Comparison of ENCODE assay signal across 8 mouse cellular contexts in genomic region chr13:64152671-64153082, GRCm38 (mm10). TPM values are rescaled to one million over a fixed set of nuclear protein-coding genes. Genes with fewer than 3 reads are reported as not detected.
DNase-seq lines count a peak whose midpoint lies in the region; ATAC-seq and TF ChIP-seq lines count a peak whose summit lies in the region.

No protein-coding gene starts in this region.

- ATAC-seq in G1E (ENCODE audit: extremely low read depth, insufficient number of reproducible peaks, low FRiP score, poor library complexity, severe bottlenecking) = no peak
- peak; percentile 50 for ATAC-seq in forebrain, embryonic 12.5 days (ENCODE audit: low FRiP score)
- peak; percentile 74 for ATAC-seq in midbrain, postnatal 0 days (ENCODE audit: low FRiP score)

- no peaks in the 10 kb centered on the region for H3K36me3 ChIP-seq in kidney, adult 2 months (ENCODE audit: control insufficient read depth, insufficient read depth, low read length)
- peaks cover 17% of the 10 kb centered on the region for H3K36me3 ChIP-seq in G1E (replicated peaks)
- H3K36me3 ChIP-seq in forebrain, embryonic 12.5 days (replicated peaks) = no peaks in the 10 kb centered on the region
- H3K36me3 ChIP-seq in midbrain, postnatal 0 days (ENCODE audit: insufficient read depth, low read length) = no peaks in the 10 kb centered on the region

- TF ChIP-seq CTCF in kidney, adult 2 months (conservative IDR thresholded peaks at IDR 0.05; ENCODE audit: insufficient read depth, insufficient read length, low read depth, low read length) = no peak
- no peak for TF ChIP-seq CTCF in G1E (IDR thresholded peaks at IDR 0.05; ENCODE audit: low read depth, low read length)
- TF ChIP-seq CTCF in midbrain, postnatal 0 days (IDR thresholded peaks at IDR 0.05) = peak; percentile 27; the same call in 1 of the 2 replicates

- under 1% methylated on average over 61 of the region's 61 CpGs for WGBS in kidney, adult 2 months
- under 1% methylated on average over 61 of the region's 61 CpGs for WGBS in forebrain, embryonic 12.5 days
- WGBS in midbrain, postnatal 0 days = under 1% methylated on average over 56 of the region's 61 CpGs

- H3K4me1 ChIP-seq in kidney, adult 2 months (ENCODE audit: control insufficient read depth, insufficient read depth, low read length) = peaks cover 7% of the 10 kb centered on the region; the same call in 1 of the 2 replicates
- H3K4me1 ChIP-seq in G1E (ENCODE audit: insufficient read depth, low read depth, low read length) = peaks cover 37% of the 10 kb centered on the region
- H3K4me1 ChIP-seq in forebrain, embryonic 12.5 days = peaks cover 25% of the 10 kb centered on the region
- no peaks in the 10 kb centered on the region for H3K4me1 ChIP-seq in midbrain, postnatal 0 days (ENCODE audit: insufficient read depth, low read length)

- H3K27ac ChIP-seq in kidney, adult 2 months (ENCODE audit: insufficient read depth, low read depth, low read length) = peak overlapping the region; percentile 6; the same call in 1 of the 2 replicates
- peak overlapping the region; percentile 94 for H3K27ac ChIP-seq in forebrain, embryonic 12.5 days
- H3K27ac ChIP-seq in midbrain, postnatal 0 days (ENCODE audit: low read depth, low read length) = peak overlapping the region; percentile 32; the same call in 1 of the 2 replicates

- TF ChIP-seq POLR2A in kidney, adult 2 months (IDR thresholded peaks at IDR 0.05; ENCODE audit: low read depth, low read length) = no peak

- no peaks in the 10 kb centered on the region for H3K27me3 ChIP-seq in kidney, adult 2 months (replicated peaks; ENCODE audit: control insufficient read depth, insufficient read depth, low read length)
- H3K27me3 ChIP-seq in G1E (ENCODE audit: insufficient read depth, low read length) = no peaks in the 10 kb centered on the region
- no peaks in the 10 kb centered on the region for H3K27me3 ChIP-seq in forebrain, embryonic 12.5 days
- H3K27me3 ChIP-seq in midbrain, postnatal 0 days (ENCODE audit: insufficient read depth, low read length) = no peaks in the 10 kb centered on the region

- no peak for DNase-seq in kidney, adult 2 months
- no peak for DNase-seq in kidney, adult 18-20 months
- peak; percentile 8 for DNase-seq in G1E (ENCODE audit: low spot score)
- DNase-seq in left cerebral cortex, postnatal 36 days (ENCODE audit: low spot score in 2 of 2) = peak; percentile 67 to 74
- DNase-seq in midbrain, postnatal 0 days (ENCODE audit: low spot score) = peak; percentile 36
- DNase-seq in cerebellum, adult 8-10 months = no peak
- no peak for DNase-seq in urinary bladder, adult 18-20 months (ENCODE audit: low spot score in 2 of 2)

- H3K9ac ChIP-seq in forebrain, embryonic 12.5 days = peak overlapping the region; percentile 86
- peak overlapping the region; percentile 65 for H3K9ac ChIP-seq in midbrain, postnatal 0 days (replicated peaks; ENCODE audit: low read length, poor library complexity, severe bottlenecking)

- H3K4me2 ChIP-seq in forebrain, embryonic 12.5 days = peak overlapping the region; percentile 89
- H3K4me2 ChIP-seq in midbrain, postnatal 0 days (ENCODE audit: low read depth, low read length, poor library complexity, severe bottlenecking) = peak overlapping the region; percentile 96

- H3K4me3 ChIP-seq in kidney, adult 2 months (ENCODE audit: insufficient read depth, low read depth, low read length) = peak overlapping the region; percentile 77
- peak overlapping the region; percentile 99 for H3K4me3 ChIP-seq in G1E (ENCODE audit: low read depth, low read length)
- peak overlapping the region; percentile 95 for H3K4me3 ChIP-seq in forebrain, embryonic 12.5 days (replicated peaks)
- H3K4me3 ChIP-seq in midbrain, postnatal 0 days (ENCODE audit: low read depth, low read length) = peak overlapping the region; percentile 74

- no peaks in the 10 kb centered on the region for H3K9me3 ChIP-seq in G1E (replicated peaks)
- H3K9me3 ChIP-seq in forebrain, embryonic 12.5 days = no peaks in the 10 kb centered on the region
- no peaks in the 10 kb centered on the region for H3K9me3 ChIP-seq in midbrain, postnatal 0 days (ENCODE audit: low read length)

- intact Hi-C loops in left cerebral cortex, postnatal 36 days (cut with DNase I) = loop anchor here (5.0 to 10.0 kb wide), 3 partner anchors 282 to 588 kb away; partner anchors contain the start of genes Cdk20 and Ercc6l2

RNA-seq across cellular contexts. Expression of gene Zfp367, which starts 0.3 kb away (rescaled TPM):
- polyA plus RNA-seq in kidney, adult 2 months (2012; rRNA removed) = 12.2 and 15.5 TPM in 2 replicates
- 37.2 and 38.6 TPM in 2 replicates for total RNA-seq in G1E (2014; fragmentation: Nextera tagmentation)
- total RNA-seq in G1E (2017) = 47.2 and 51.7 TPM in 2 replicates
- polyA plus RNA-seq in G1E (2012) = 6.6 and 7.0 TPM in 2 replicates
- 27.9 and 29.3 TPM in 2 replicates for polyA plus RNA-seq in forebrain, embryonic 12.5 days (2016; fragmentation: Nextera tagmentation; extraction: Ambion mirVana)
- total RNA-seq in left cerebral cortex, postnatal 36 days (2021) = 10 to 100 TPM; 23.3 to 30.6 TPM
- 7.1 and 8.6 TPM in 2 replicates for total RNA-seq in midbrain, postnatal 0 days (2014; rRNA removed)
- polyA plus RNA-seq in midbrain, postnatal 0 days (2015; fragmentation: Nextera tagmentation; extraction: Ambion mirVana) = 3.3 and 3.4 TPM in 2 replicates

RNA-seq across cellular contexts. Expression of gene Habp4, which starts 8.9 kb away (rescaled TPM):
- polyA plus RNA-seq in kidney, adult 2 months (2012; rRNA removed) = 35.8 and 37.6 TPM in 2 replicates
- total RNA-seq in G1E (2014; fragmentation: Nextera tagmentation) (22.0 and 34.1 TPM in 2 replicates), G1E (2017) (10.5 and 12.4 TPM in 2 replicates)
- 33.9 and 44.5 TPM in 2 replicates for polyA plus RNA-seq in G1E (2012)
- 20.0 and 20.6 TPM in 2 replicates for polyA plus RNA-seq in forebrain, embryonic 12.5 days (2016; fragmentation: Nextera tagmentation; extraction: Ambion mirVana)
- 100 to 1,000 TPM; 181 to 205 TPM for total RNA-seq in left cerebral cortex, postnatal 36 days (2021)
- 55.6 and 68.0 TPM in 2 replicates for total RNA-seq in midbrain, postnatal 0 days (2014; rRNA removed)
- 60.3 and 64.5 TPM in 2 replicates for polyA plus RNA-seq in midbrain, postnatal 0 days (2015; fragmentation: Nextera tagmentation; extraction: Ambion mirVana)

RNA-seq across cellular contexts. Expression of gene Slc35d2, which starts 23.5 kb away (rescaled TPM):
- polyA plus RNA-seq in kidney, adult 2 months (2012; rRNA removed) = 10.9 and 13.8 TPM in 2 replicates
- total RNA-seq in G1E (2014; fragmentation: Nextera tagmentation) (not detected in 2 replicates), G1E (2017) (0.11 TPM in 1 of 2 replicates, not detected in the other)
- not detected in 2 replicates for polyA plus RNA-seq in G1E (2012)
- polyA plus RNA-seq in forebrain, embryonic 12.5 days (2016; fragmentation: Nextera tagmentation; extraction: Ambion mirVana) = 1.3 and 1.9 TPM in 2 replicates
- under 1 TPM; 0.67 to 0.77 TPM for total RNA-seq in left cerebral cortex, postnatal 36 days (2021)
- total RNA-seq in midbrain, postnatal 0 days (2014; rRNA removed) = 0.99 and 2.6 TPM in 2 replicates
- polyA plus RNA-seq in midbrain, postnatal 0 days (2015; fragmentation: Nextera tagmentation; extraction: Ambion mirVana) = 1.0 and 1.1 TPM in 2 replicates

Comparison
In these comparisons a context has a peak if more than half of its experiments do, and no peak if none do; other contexts are left out.
1. DNase-seq: peak in G1E (single experiment), left cerebral cortex, postnatal 36 days (2 of 2) and midbrain, postnatal 0 days (single experiment); none in kidney, adult 2 months (single experiment), kidney, adult 18-20 months (single experiment), cerebellum, adult 8-10 months (single experiment) and urinary bladder, adult 18-20 months (0 of 2).
2. H3K27ac ChIP-seq: peak in every context shown above with its lines; median percentile 94 in forebrain, embryonic 12.5 days; 32 in midbrain, postnatal 0 days; 6 in kidney, adult 2 months.
3. Peak in every context shown above with its lines, with median percentiles within 50 percentile points of each other: H3K4me3 ChIP-seq.